Mouse (Mus musculus) right cerebral cortex, postnatal 4 days (tissue): ENCODE data around the gene Wipf2.
A peak's percentile ranks its signal among the peaks of the same experiment; 100 is the strongest.
"Not testable (repeated sequence)": the region's sequence is repeated elsewhere in the genome, so short reads cannot be mapped to it uniquely, and the experiment has no call there.

ENCODE experiments used
- DNase-seq: peaks from one replicate; pipeline ENCODE4 v3.0.0-alpha.2; 2022

Wipf2 gene

GRCm38 (mm10) chr11:98911498-98911897 lies 48.1 kb downstream of the Wipf2 start:
- no peak for DNase-seq

- DNase-seq, result no peak
Measured at GRCm38 (mm10) chr11:98914196-98914595, 50.8 kb downstream of the Wipf2 start.

- not testable (repeated sequence) for DNase-seq
Measured at GRCm38 (mm10) chr11:98916376-98916775, 52.9 kb downstream of the Wipf2 start.

- no peak for DNase-seq
Measured at GRCm38 (mm10) chr11:98917428-98918005, 54.1 kb downstream of the Wipf2 start.

- DNase-seq, result no peak
Measured at GRCm38 (mm10) chr11:98918231-98918630, 54.8 kb downstream of the Wipf2 start.

GRCm38 (mm10) chr11:98919009-98919408 lies 55.6 kb downstream of the Wipf2 start:
- no peak for DNase-seq

GRCm38 (mm10) chr11:98921813-98922212 lies 58.4 kb downstream of the Wipf2 start:
- DNase-seq, result peak; percentile 71

- peak; percentile 56 for DNase-seq
Measured at GRCm38 (mm10) chr11:98922307-98922706, 58.9 kb downstream of the Wipf2 start.

- DNase-seq, result not testable (repeated sequence)
Measured at GRCm38 (mm10) chr11:98922851-98923711, 59.6 kb downstream of the Wipf2 start.

- no peak for DNase-seq
Measured at GRCm38 (mm10) chr11:98924633-98925175, 61.3 kb downstream of the Wipf2 start.

GRCm38 (mm10) chr11:98925265-98925721 lies 61.9 kb downstream of the Wipf2 start:
- peak; percentile 66 for DNase-seq

GRCm38 (mm10) chr11:98925868-98926311 lies 62.5 kb downstream of the Wipf2 start:
- no peak for DNase-seq

GRCm38 (mm10) chr11:98926553-98926952 lies 63.1 kb downstream of the Wipf2 start:
- DNase-seq, result no peak

- no peak for DNase-seq
Measured at GRCm38 (mm10) chr11:98927438-98928076, 64.1 kb downstream of the Wipf2 start, which contains the start of gene Rara. TSS of gene Rara (plus strand) at chr11:98927818.

GRCm38 (mm10) chr11:98928186-98928893 lies 64.9 kb downstream of the Wipf2 start:
- no peak for DNase-seq

GRCm38 (mm10) chr11:98929503-98929902 lies 66.1 kb downstream of the Wipf2 start:
- no peak for DNase-seq

GRCm38 (mm10) chr11:98930127-98930601 lies 66.7 kb downstream of the Wipf2 start:
- no peak for DNase-seq

- no peak for DNase-seq
Measured at GRCm38 (mm10) chr11:98930773-98931512, 67.5 kb downstream of the Wipf2 start.

- peak; percentile 53 for DNase-seq
Measured at GRCm38 (mm10) chr11:98931513-98932292, 68.3 kb downstream of the Wipf2 start.

- DNase-seq, result no peak
Measured at GRCm38 (mm10) chr11:98932293-98933091, 69.1 kb downstream of the Wipf2 start.
